Mouse (Mus musculus): ENCODE data around the gene Carns1.
"Not testable (repeated sequence)": the region's sequence is repeated elsewhere in the genome, so short reads cannot be mapped to it uniquely, and the experiment has no call there.

- peak; percentile 52; the same call in 1 of the 2 replicates for TF ChIP-seq CTCF (IDR thresholded peaks at IDR 0.05; ENCODE audit: insufficient read depth, low read length)
- TF ChIP-seq POLR2A (IDR thresholded peaks at IDR 0.05; ENCODE audit: borderline replicate concordance, extremely low read depth, low read depth, low read length), result not testable (repeated sequence)
Observed at GRCm38 (mm10) chr19:4135963-4136345, 39.3 kb downstream of the Carns1 start.
